Mouse (Mus musculus) cerebellum, postnatal 4 days (tissue): Measurements from ENCODE around the gene Fh1.

Source experiments
- DNase-seq, 2 experiments: peaks; one replicate each; pipeline ENCODE4 v3.0.0; 2022; ENCODE audit warnings: low spot score in 2 of 2, mixed read lengths in 1 of 2

Gene Fh1

GRCm38 (mm10) chr1:175625257-175625879 is at the start of gene Fh1:
Fh1 (minus strand) TSS chr1:175625635.
- peak; percentile 80 to 90 for DNase-seq

GRCm38 (mm10) chr1:175675116-175675515 is 49.7 kb upstream of the Fh1 start:
- DNase-seq: no peak

- DNase-seq: no peak
Observed at GRCm38 (mm10) chr1:175673563-175674325, 48.3 kb upstream of the Fh1 start.

GRCm38 (mm10) chr1:175671626-175672025 is 46.2 kb upstream of the Fh1 start:
- DNase-seq: no peak

GRCm38 (mm10) chr1:175670042-175670441 is 44.6 kb upstream of the Fh1 start:
- DNase-seq: no peak

- no peak for DNase-seq
Observed at GRCm38 (mm10) chr1:175669456-175669855, 44.0 kb upstream of the Fh1 start.

GRCm38 (mm10) chr1:175668666-175669405 is 43.4 kb upstream of the Fh1 start:
- DNase-seq: no peak

- no peak for DNase-seq
Observed at GRCm38 (mm10) chr1:175659900-175660299, 34.5 kb upstream of the Fh1 start.

- DNase-seq: no peak
Observed at GRCm38 (mm10) chr1:175648615-175649014, 23.2 kb upstream of the Fh1 start.

- no peak for DNase-seq
Observed at GRCm38 (mm10) chr1:175646952-175647351, 21.5 kb upstream of the Fh1 start.

- DNase-seq: no peak
Observed at GRCm38 (mm10) chr1:175643496-175644265, 18.2 kb upstream of the Fh1 start.

GRCm38 (mm10) chr1:175640435-175641150 is 15.2 kb upstream of the Fh1 start:
- DNase-seq: no peak

GRCm38 (mm10) chr1:175639072-175639471 is 13.6 kb upstream of the Fh1 start:
- no peak for DNase-seq

- no peak for DNase-seq
Observed at GRCm38 (mm10) chr1:175637677-175638076, 12.2 kb upstream of the Fh1 start.

- DNase-seq: no peak
Observed at GRCm38 (mm10) chr1:175632470-175632869, 7.0 kb upstream of the Fh1 start.

GRCm38 (mm10) chr1:175631721-175632221 is 6.3 kb upstream of the Fh1 start:
- DNase-seq: no peak

- DNase-seq: no peak
Observed at GRCm38 (mm10) chr1:175631080-175631479, 5.6 kb upstream of the Fh1 start.

- no peak for DNase-seq
Observed at GRCm38 (mm10) chr1:175630345-175630744, 4.9 kb upstream of the Fh1 start.

GRCm38 (mm10) chr1:175629248-175629647 is 3.8 kb upstream of the Fh1 start:
- no peak for DNase-seq

- DNase-seq: no peak
Observed at GRCm38 (mm10) chr1:175625990-175626692, 706 bp upstream of the Fh1 start.
